Mouse (Mus musculus): ENCODE results near the gene Sept1. TPM values are rescaled to one million over a fixed set of nuclear protein-coding genes. Genes with fewer than 3 reads are reported as not detected.

Sept1 gene
- polyA plus RNA-seq, 1 experiment = 280 TPM

GRCm38 (mm10) chr7:127195544-127196295 lies 37.2 kb downstream of the Sept1 start, which contains the start of gene Cd2bp2:
Gene Cd2bp2, minus strand, starts transcription at chr7:127196050.
- Histone ChIP-seq H3K4me3 (ENCODE audit: extremely low read depth, insufficient read depth, insufficient read length) (peak within 1 kb of the TSS; percentile 82), H3K36me3 (ENCODE audit: control insufficient read depth, insufficient read depth, low read length) (peaks cover 48% of the 10 kb centered on the region), H3K27ac (ENCODE audit: insufficient read depth, low read length) (peak within 1 kb of the TSS; percentile 79), H3K27me3 (ENCODE audit: control insufficient read depth, insufficient read depth, low read length) (no peaks in the 10 kb centered on the region), H3K4me1 (ENCODE audit: control insufficient read depth, insufficient read depth, insufficient read length) (peaks cover 9% of the 10 kb centered on the region; the same call in 1 of the 2 replicates)
- under 1% methylated on average over 51 of the region's 51 CpGs for WGBS
- peak; percentile 10; the same call in 1 of the 2 replicates for TF ChIP-seq POLR2A (IDR thresholded peaks at IDR 0.05; ENCODE audit: low read depth, low read length)
- no peak for TF ChIP-seq CTCF (IDR thresholded peaks at IDR 0.05; ENCODE audit: extremely low read depth, insufficient read depth, insufficient read length, insufficient replicate concordance)
- peak; percentile 93 to 96 for DNase-seq (ENCODE audit: low read depth in 1 of 2, low spot score in 2 of 2)

GRCm38 (mm10) chr7:127194633-127195029 lies 38.3 kb downstream of the Sept1 start:
- no peak overlapping the region for H3K27ac ChIP-seq (ENCODE audit: insufficient read depth, low read length)
- TF ChIP-seq POLR2A (IDR thresholded peaks at IDR 0.05; ENCODE audit: low read depth, low read length) (no peak), CTCF (IDR thresholded peaks at IDR 0.05; ENCODE audit: extremely low read depth, insufficient read depth, insufficient read length, insufficient replicate concordance) (no peak)
- peaks cover 9% of the 10 kb centered on the region; the same call in 1 of the 2 replicates for H3K4me1 ChIP-seq (ENCODE audit: control insufficient read depth, insufficient read depth, insufficient read length)
- 52% methylated on average over 7 of the region's 7 CpGs for WGBS
- H3K4me3 ChIP-seq (ENCODE audit: extremely low read depth, insufficient read depth, insufficient read length) = no peak overlapping the region; the same call in 1 of the 2 replicates
- no peak for DNase-seq (ENCODE audit: low read depth in 1 of 2, low spot score in 2 of 2)
- H3K27me3 ChIP-seq (ENCODE audit: control insufficient read depth, insufficient read depth, low read length) = no peaks in the 10 kb centered on the region
- peaks cover 41% of the 10 kb centered on the region for H3K36me3 ChIP-seq (ENCODE audit: control insufficient read depth, insufficient read depth, low read length)

GRCm38 (mm10) chr7:127194011-127194632 lies 38.8 kb downstream of the Sept1 start:
- WGBS = 96% methylated on average over 17 of the region's 17 CpGs
- no peak for DNase-seq (ENCODE audit: low read depth in 1 of 2, low spot score in 2 of 2)
- Histone ChIP-seq H3K4me1 (ENCODE audit: control insufficient read depth, insufficient read depth, insufficient read length) (peaks cover 9% of the 10 kb centered on the region; the same call in 1 of the 2 replicates), H3K27ac (ENCODE audit: insufficient read depth, low read length) (no peak overlapping the region), H3K36me3 (ENCODE audit: control insufficient read depth, insufficient read depth, low read length) (peaks cover 36% of the 10 kb centered on the region), H3K27me3 (ENCODE audit: control insufficient read depth, insufficient read depth, low read length) (no peaks in the 10 kb centered on the region), H3K4me3 (ENCODE audit: extremely low read depth, insufficient read depth, insufficient read length) (no peak overlapping the region)
- TF ChIP-seq CTCF (IDR thresholded peaks at IDR 0.05; ENCODE audit: extremely low read depth, insufficient read depth, insufficient read length, insufficient replicate concordance) (no peak), POLR2A (IDR thresholded peaks at IDR 0.05; ENCODE audit: low read depth, low read length) (no peak)

GRCm38 (mm10) chr7:127192989-127193388 lies 39.9 kb downstream of the Sept1 start:
- Histone ChIP-seq H3K36me3 (ENCODE audit: control insufficient read depth, insufficient read depth, low read length) (peaks cover 25% of the 10 kb centered on the region), H3K27me3 (ENCODE audit: control insufficient read depth, insufficient read depth, low read length) (no peaks in the 10 kb centered on the region), H3K4me3 (ENCODE audit: extremely low read depth, insufficient read depth, insufficient read length) (no peak overlapping the region), H3K4me1 (ENCODE audit: control insufficient read depth, insufficient read depth, insufficient read length) (peaks cover 13% of the 10 kb centered on the region; the same call in 1 of the 2 replicates), H3K27ac (ENCODE audit: insufficient read depth, low read length) (no peak overlapping the region)
- TF ChIP-seq CTCF (IDR thresholded peaks at IDR 0.05; ENCODE audit: extremely low read depth, insufficient read depth, insufficient read length, insufficient replicate concordance) = no peak
- TF ChIP-seq POLR2A (IDR thresholded peaks at IDR 0.05; ENCODE audit: low read depth, low read length) = no peak
- no peak for DNase-seq (ENCODE audit: low read depth in 1 of 2, low spot score in 2 of 2)
- WGBS = 95% methylated on average over 5 of the region's 5 CpGs

- Histone ChIP-seq H3K27ac (ENCODE audit: insufficient read depth, low read length) (no peak overlapping the region), H3K36me3 (ENCODE audit: control insufficient read depth, insufficient read depth, low read length) (peaks cover 25% of the 10 kb centered on the region), H3K4me1 (ENCODE audit: control insufficient read depth, insufficient read depth, insufficient read length) (peaks cover 9% of the 10 kb centered on the region; the same call in 1 of the 2 replicates), H3K27me3 (ENCODE audit: control insufficient read depth, insufficient read depth, low read length) (no peaks in the 10 kb centered on the region), H3K4me3 (ENCODE audit: extremely low read depth, insufficient read depth, insufficient read length) (no peak overlapping the region)
- no peak for TF ChIP-seq POLR2A (IDR thresholded peaks at IDR 0.05; ENCODE audit: low read depth, low read length)
- no peak for TF ChIP-seq CTCF (IDR thresholded peaks at IDR 0.05; ENCODE audit: extremely low read depth, insufficient read depth, insufficient read length, insufficient replicate concordance)
- no peak for DNase-seq (ENCODE audit: low read depth in 1 of 2, low spot score in 2 of 2)
- WGBS = 85% methylated on average over 6 of the region's 6 CpGs
Measured at GRCm38 (mm10) chr7:127190672-127191071, 42.3 kb downstream of the Sept1 start.

- peaks cover 6% of the 10 kb centered on the region; the same call in 1 of the 2 replicates for H3K4me1 ChIP-seq (ENCODE audit: control insufficient read depth, insufficient read depth, insufficient read length)
- 46% methylated on average over 17 of the region's 17 CpGs for WGBS
- H3K4me3 ChIP-seq (ENCODE audit: extremely low read depth, insufficient read depth, insufficient read length) = no peak overlapping the region
- H3K27me3 ChIP-seq (ENCODE audit: control insufficient read depth, insufficient read depth, low read length) = no peaks in the 10 kb centered on the region
- DNase-seq (ENCODE audit: low read depth in 1 of 2, low spot score in 2 of 2) = no peak
- peaks cover 19% of the 10 kb centered on the region for H3K36me3 ChIP-seq (ENCODE audit: control insufficient read depth, insufficient read depth, low read length)
- TF ChIP-seq CTCF (IDR thresholded peaks at IDR 0.05; ENCODE audit: extremely low read depth, insufficient read depth, insufficient read length, insufficient replicate concordance) = no peak
- TF ChIP-seq POLR2A (IDR thresholded peaks at IDR 0.05; ENCODE audit: low read depth, low read length) = no peak
- peak overlapping the region; percentile 51 for H3K27ac ChIP-seq (ENCODE audit: insufficient read depth, low read length)
Measured at GRCm38 (mm10) chr7:127188305-127189276, 44.3 kb downstream of the Sept1 start.

Data from spleen, adult 2 months (tissue).